Mouse (Mus musculus) common myeloid progenitor, adult 5-6 weeks (primary cell): ENCODE measurements around the gene Enpp1. TPM values are rescaled to one million over a fixed set of nuclear protein-coding genes. Genes with fewer than 3 reads are reported as not detected.

Source experiments
- ATAC-seq: replicated peaks from 2 replicates; pipeline ENCODE4 v1.8.0; 2016; ENCODE audit warnings: low read depth, mild to moderate bottlenecking, moderate TSS enrichment, inconsistent platforms; ENCODE audit not compliant: poor library complexity, severe bottlenecking
- total RNA-seq: library from RNA; stranded (forward); fragments of 200-1000, 187-1606 nt; gene quantifications from 2 replicates; pipeline ENCODE4 v1.2.3, GENCODE M21; 2017

Enpp1 gene
- total RNA-seq, result 3.3 and 4.8 TPM in 2 replicates

GRCm38 (mm10) chr10:24711480-24712366 lies at the start of gene Enpp1:
Gene Enpp1, minus strand, starts transcription at chr10:24712159.
- ATAC-seq, result peak; percentile 76

- ATAC-seq, result peak; percentile 70
Measured at GRCm38 (mm10) chr10:24758326-24758915, 46.5 kb upstream of the Enpp1 start.

- no peak for ATAC-seq
Measured at GRCm38 (mm10) chr10:24754874-24755540, 43.0 kb upstream of the Enpp1 start.

- 0 out of 2 replicates have a peak, but pooled peaks have one; percentile 15 for ATAC-seq
Measured at GRCm38 (mm10) chr10:24754251-24754835, 42.4 kb upstream of the Enpp1 start.

GRCm38 (mm10) chr10:24753536-24754250 lies 41.7 kb upstream of the Enpp1 start:
- no peak for ATAC-seq

GRCm38 (mm10) chr10:24742950-24743487 lies 31.1 kb upstream of the Enpp1 start:
- no peak for ATAC-seq

GRCm38 (mm10) chr10:24741229-24742198 lies 29.6 kb upstream of the Enpp1 start:
- ATAC-seq, result no peak

GRCm38 (mm10) chr10:24739171-24739570 lies 27.2 kb upstream of the Enpp1 start:
- no peak for ATAC-seq

GRCm38 (mm10) chr10:24738456-24738855 lies 26.5 kb upstream of the Enpp1 start:
- no peak for ATAC-seq

GRCm38 (mm10) chr10:24735027-24735777 lies 23.2 kb upstream of the Enpp1 start:
- ATAC-seq, result no peak

- peak; percentile 87 for ATAC-seq
Measured at GRCm38 (mm10) chr10:24727478-24727877, 15.5 kb upstream of the Enpp1 start.

GRCm38 (mm10) chr10:24725197-24725596 lies 13.2 kb upstream of the Enpp1 start:
- no peak for ATAC-seq

- ATAC-seq, result no peak
Measured at GRCm38 (mm10) chr10:24721841-24722240, 9.9 kb upstream of the Enpp1 start.

- ATAC-seq, result no peak
Measured at GRCm38 (mm10) chr10:24719383-24719782, 7.4 kb upstream of the Enpp1 start.

- ATAC-seq, result peak; percentile 62; the same call in 1 of the 2 replicates
Measured at GRCm38 (mm10) chr10:24718720-24719119, 6.8 kb upstream of the Enpp1 start.

- ATAC-seq, result peak; percentile 18; the same call in 1 of the 2 replicates
Measured at GRCm38 (mm10) chr10:24718058-24718457, 6.1 kb upstream of the Enpp1 start.

GRCm38 (mm10) chr10:24716232-24716631 lies 4.3 kb upstream of the Enpp1 start:
- no peak for ATAC-seq

- ATAC-seq, result no peak
Measured at GRCm38 (mm10) chr10:24712901-24713300, 942 bp upstream of the Enpp1 start.
